Mouse (Mus musculus): ENCODE measurements around the gene Trim38. TPM values are rescaled to one million over a fixed set of nuclear protein-coding genes. Genes with fewer than 3 reads are reported as not detected.
"Not testable (repeated sequence)": the region's sequence is repeated elsewhere in the genome, so short reads cannot be mapped to it uniquely, and the experiment has no call there.

Trim38 gene
- polyA plus RNA-seq, 1 experiment = not detected

GRCm38 (mm10) chr13:23760972-23761864 is 8.5 kb upstream of the Trim38 start, which contains the start of gene Hist1h4a:
Gene Hist1h4a (minus strand): TSS chr13:23761230.
- Histone ChIP-seq H3K4me1 (ENCODE audit: control insufficient read depth, insufficient read depth, low read length) (peaks cover 2% of the 10 kb centered on the region), H3K4me3 (replicated peaks; ENCODE audit: extremely low read depth, low read depth, low read length) (peak within 1 kb of the TSS; percentile 65)
- under 1% methylated on average over 67 of the region's 72 CpGs for WGBS
- TF ChIP-seq CTCF (IDR thresholded peaks at IDR 0.05; ENCODE audit: insufficient read depth, low read length) (no peak), POLR2A (IDR thresholded peaks at IDR 0.05; ENCODE audit: borderline replicate concordance, extremely low read depth, low read depth, low read length) (peak; percentile 82)
- DNase-seq = peak; percentile 95

GRCm38 (mm10) chr13:23761871-23762821 is 7.6 kb upstream of the Trim38 start, which contains the start of gene Hist1h3a:
Gene Hist1h3a (minus strand): TSS chr13:23762386.
- not testable (repeated sequence) for H3K4me1 ChIP-seq (ENCODE audit: control insufficient read depth, insufficient read depth, low read length)
- peak; percentile 58 for DNase-seq
- WGBS = under 1% methylated on average over 30 of the region's 52 CpGs
- TF ChIP-seq POLR2A (IDR thresholded peaks at IDR 0.05; ENCODE audit: borderline replicate concordance, extremely low read depth, low read depth, low read length) = peak; percentile 46; the same call in 1 of the 2 replicates
- peak within 1 kb of the TSS; percentile 65 for H3K4me3 ChIP-seq (replicated peaks; ENCODE audit: extremely low read depth, low read depth, low read length)

- 1% methylated on average over 10 of the region's 10 CpGs for WGBS
- H3K4me1 ChIP-seq (ENCODE audit: control insufficient read depth, insufficient read depth, low read length) = peaks cover 2% of the 10 kb centered on the region; the same call in 1 of the 2 replicates
- TF ChIP-seq POLR2A (IDR thresholded peaks at IDR 0.05; ENCODE audit: borderline replicate concordance, extremely low read depth, low read depth, low read length) (no peak), CTCF (IDR thresholded peaks at IDR 0.05; ENCODE audit: insufficient read depth, low read length) (no peak)
- H3K4me3 ChIP-seq (replicated peaks; ENCODE audit: extremely low read depth, low read depth, low read length) = peak overlapping the region; percentile 80
- DNase-seq = no peak
Measured at GRCm38 (mm10) chr13:23763242-23763585, 6.5 kb upstream of the Trim38 start.

- TF ChIP-seq CTCF (IDR thresholded peaks at IDR 0.05; ENCODE audit: insufficient read depth, low read length) = no peak
- TF ChIP-seq POLR2A (IDR thresholded peaks at IDR 0.05; ENCODE audit: borderline replicate concordance, extremely low read depth, low read depth, low read length) = peak; percentile 77; the same call in 1 of the 2 replicates
- peak; percentile 72 for DNase-seq
- H3K4me1 ChIP-seq (ENCODE audit: control insufficient read depth, insufficient read depth, low read length) = peaks cover 2% of the 10 kb centered on the region; the same call in 1 of the 2 replicates
- H3K4me3 ChIP-seq (replicated peaks; ENCODE audit: extremely low read depth, low read depth, low read length) = peak within 1 kb of the TSS; percentile 80
- WGBS = 3% methylated on average over 34 of the region's 34 CpGs
Measured at GRCm38 (mm10) chr13:23763586-23764323, 6.0 kb upstream of the Trim38 start, which contains the start of gene Hist1h1a. Gene Hist1h1a (plus strand): TSS chr13:23763666.

- TF ChIP-seq CTCF (IDR thresholded peaks at IDR 0.05; ENCODE audit: insufficient read depth, low read length) = no peak
- no peak for TF ChIP-seq POLR2A (IDR thresholded peaks at IDR 0.05; ENCODE audit: borderline replicate concordance, extremely low read depth, low read depth, low read length)
- no peak for DNase-seq
- Histone ChIP-seq H3K4me1 (ENCODE audit: control insufficient read depth, insufficient read depth, low read length) (peaks cover 2% of the 10 kb centered on the region; the same call in 1 of the 2 replicates), H3K4me3 (replicated peaks; ENCODE audit: extremely low read depth, low read depth, low read length) (no peak overlapping the region)
- WGBS = 49% methylated on average over 12 of the region's 12 CpGs
Measured at GRCm38 (mm10) chr13:23764324-23765171, 5.2 kb upstream of the Trim38 start.

- Histone ChIP-seq H3K4me3 (replicated peaks; ENCODE audit: extremely low read depth, low read depth, low read length) (no peak overlapping the region), H3K4me1 (ENCODE audit: control insufficient read depth, insufficient read depth, low read length) (peaks cover 2% of the 10 kb centered on the region; the same call in 1 of the 2 replicates)
- 69% methylated on average over 1 of the region's 1 CpGs for WGBS
- TF ChIP-seq POLR2A (IDR thresholded peaks at IDR 0.05; ENCODE audit: borderline replicate concordance, extremely low read depth, low read depth, low read length) (no peak), CTCF (IDR thresholded peaks at IDR 0.05; ENCODE audit: insufficient read depth, low read length) (no peak)
- no peak for DNase-seq
Measured at GRCm38 (mm10) chr13:23765172-23765513, 4.6 kb upstream of the Trim38 start.

GRCm38 (mm10) chr13:23766772-23767171 is 2.9 kb upstream of the Trim38 start:
- Histone ChIP-seq H3K4me1 (ENCODE audit: control insufficient read depth, insufficient read depth, low read length) (no peaks in the 10 kb centered on the region), H3K4me3 (replicated peaks; ENCODE audit: extremely low read depth, low read depth, low read length) (no peak overlapping the region)
- no peak for DNase-seq
- TF ChIP-seq CTCF (IDR thresholded peaks at IDR 0.05; ENCODE audit: insufficient read depth, low read length) = no peak
- no peak for TF ChIP-seq POLR2A (IDR thresholded peaks at IDR 0.05; ENCODE audit: borderline replicate concordance, extremely low read depth, low read depth, low read length)

GRCm38 (mm10) chr13:23768834-23769397 is 797 bp upstream of the Trim38 start:
- TF ChIP-seq CTCF (IDR thresholded peaks at IDR 0.05; ENCODE audit: insufficient read depth, low read length) (no peak), POLR2A (IDR thresholded peaks at IDR 0.05; ENCODE audit: borderline replicate concordance, extremely low read depth, low read depth, low read length) (no peak)
- no peak for DNase-seq
- H3K4me3 ChIP-seq (replicated peaks; ENCODE audit: extremely low read depth, low read depth, low read length) = no peak overlapping the region
- no peaks in the 10 kb centered on the region for H3K4me1 ChIP-seq (ENCODE audit: control insufficient read depth, insufficient read depth, low read length)
- 38% methylated on average over 5 of the region's 5 CpGs for WGBS
